Mouse (Mus musculus) liver, embryonic 16.5 days (tissue): ENCODE data around the gene Sh3rf1. TPM values are rescaled to one million over a fixed set of nuclear protein-coding genes. Genes with fewer than 3 reads are reported as not detected.
A peak's percentile ranks its signal among the peaks of the same experiment; 100 is the strongest.

Source experiments
- ATAC-seq: fragments of 200-750 bp; cut with Nextera tagmentation; 2 replicates; pipeline ENCODE4 v1.8.0; 2017; ENCODE audit warnings: low read depth, mild to moderate bottlenecking, moderate number of reproducible peaks, moderate library complexity
- H3K27ac ChIP-seq: fragments of 300-500 bp; sonication (generic); 2 replicates; pipeline ENCODE4 v1.5.1; 2014; ENCODE audit warnings: mild to moderate bottlenecking, low read length
- H3K27me3 ChIP-seq: fragments of 300-500 bp; sonication (generic); 2 replicates; pipeline ENCODE4 v1.6.1; 2014; ENCODE audit warnings: low read depth, low read length, mixed read lengths; ENCODE audit not compliant: control insufficient read depth, insufficient read depth
- H3K36me3 ChIP-seq: fragments of 300-500 bp; sonication (generic); 2 replicates; pipeline ENCODE4 v1.6.1; 2014; ENCODE audit warnings: mild to moderate bottlenecking; ENCODE audit not compliant: control insufficient read depth, insufficient read depth
- H3K4me1 ChIP-seq: fragments of 300-500 bp; sonication (generic); 2 replicates; pipeline ENCODE4 v1.6.1; 2014; ENCODE audit warnings: low read depth, low read length, mixed read lengths; ENCODE audit not compliant: control insufficient read depth
- H3K4me2 ChIP-seq: fragments of 300-500 bp; sonication (generic); 2 replicates; pipeline ENCODE4 v1.6.1; 2014; ENCODE audit warnings: low read depth, low read length, mixed read lengths
- H3K4me3 ChIP-seq: fragments of 300-500 bp; sonication (generic); 2 replicates; pipeline ENCODE4 v1.5.1; 2014; ENCODE audit warnings: low read depth, mild to moderate bottlenecking, low read length
- H3K9ac ChIP-seq: fragments of 300-500 bp; sonication (generic); 2 replicates; pipeline ENCODE4 v1.6.1; 2014; ENCODE audit warnings: low read depth, low read length
- H3K9me3 ChIP-seq: fragments of 300-500 bp; sonication (generic); replicated peaks from 2 replicates; pipeline ENCODE4 v1.6.1; 2016; ENCODE audit warnings: low read length; ENCODE audit not compliant: control insufficient read depth
- WGBS: fragments of 180-500 bp; shearing (Covaris S2); extraction: QIAGEN DNeasy Blood & Tissue Kit; methylation state at CpG from one replicate; pipeline ENCODE4 v1.1.7; 2014; ENCODE audit not compliant: insufficient replicate concordance; 5-methylcytosine and 5-hydroxymethylcytosine counted together
- polyA plus RNA-seq: library from polyadenylated mRNA; unstranded; fragments of >200 nt; fragmentation: Nextera tagmentation; extraction: Ambion mirVana; gene quantifications from 2 replicates; pipeline ENCODE4 v1.2.1, GENCODE M21; 2015

The Sh3rf1 gene
- polyA plus RNA-seq, 1 experiment from 2014 or later, result 1.5 TPM

DNA sequence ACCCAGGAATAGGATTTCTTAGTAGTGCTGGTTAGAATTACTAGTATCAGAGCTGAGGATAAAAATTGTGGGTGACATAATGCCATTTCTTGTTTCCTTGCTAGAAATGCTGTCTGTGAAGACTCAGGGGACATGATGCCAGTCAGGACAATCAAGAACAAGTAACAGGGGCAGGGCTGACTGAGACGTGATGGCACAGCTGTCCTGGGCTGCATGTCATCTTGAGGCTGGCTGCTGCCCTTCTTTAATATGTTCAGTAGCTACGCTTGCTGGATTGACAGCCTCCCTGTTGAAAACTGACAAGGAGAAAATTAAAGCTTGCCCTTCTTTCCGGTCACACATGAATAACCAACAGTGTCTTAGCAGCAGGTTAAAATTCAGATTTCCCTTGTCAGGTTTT lies 212.5 kb downstream of the Sh3rf1 start:
- 58% methylated on average over 3 of the region's 3 CpGs for WGBS
- ATAC-seq, result no peak

DNA sequence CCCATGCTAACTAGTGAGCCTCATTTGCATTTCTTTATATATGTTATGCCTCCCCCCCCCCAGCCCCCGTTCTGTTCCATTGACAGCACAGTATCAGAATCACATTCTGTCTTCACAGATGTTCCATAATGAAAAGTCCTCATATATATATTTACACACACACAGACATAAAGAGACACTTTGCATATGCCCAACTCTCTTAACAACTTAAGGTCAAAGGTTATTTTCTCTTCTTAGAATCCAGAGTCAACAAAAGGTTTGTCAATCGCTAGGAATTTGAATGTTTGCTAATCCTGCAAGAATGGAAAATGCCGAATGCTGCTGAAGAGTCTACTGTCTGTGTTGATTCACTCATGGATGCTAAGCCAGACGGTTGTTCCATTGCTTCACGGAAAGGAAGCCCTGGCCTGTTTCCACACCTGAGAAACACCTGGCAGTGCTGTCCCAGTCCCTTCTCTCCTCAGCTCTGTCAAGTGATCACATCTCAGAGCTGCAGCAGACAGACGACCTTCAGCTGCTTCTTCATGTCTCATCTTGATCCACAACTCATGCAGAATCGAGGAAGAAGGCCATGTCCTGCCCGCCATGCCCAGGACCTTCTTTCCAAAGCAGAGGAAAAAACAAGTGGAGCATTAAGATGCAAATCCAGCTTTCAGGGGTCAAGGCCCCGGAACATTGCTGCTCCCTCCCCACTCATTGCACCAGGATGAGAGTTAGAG lies 213.1 kb downstream of the Sh3rf1 start:
- H3K9me3 ChIP-seq, result no peaks in the 10 kb centered on the region
- no peak overlapping the region for H3K27ac ChIP-seq
- H3K4me2 ChIP-seq, result no peak overlapping the region
- H3K27me3 ChIP-seq, result no peaks in the 10 kb centered on the region
- H3K36me3 ChIP-seq, result no peaks in the 10 kb centered on the region
- no peak overlapping the region for H3K9ac ChIP-seq
- ATAC-seq, result peak; percentile 43; the same call in 1 of the 2 replicates
- H3K4me3 ChIP-seq, result no peak overlapping the region
- WGBS, result 51% methylated on average over 9 of the region's 9 CpGs
- no peaks in the 10 kb centered on the region; the same call in 1 of the 2 replicates for H3K4me1 ChIP-seq

More for the DNA sequence above, 212.5 kb downstream of the Sh3rf1 start:
- H3K27me3 ChIP-seq, result no peaks in the 10 kb centered on the region
- no peak overlapping the region for H3K9ac ChIP-seq
- H3K4me1 ChIP-seq, result no peaks in the 10 kb centered on the region; the same call in 1 of the 2 replicates
- no peak overlapping the region for H3K4me2 ChIP-seq
- no peak overlapping the region for H3K4me3 ChIP-seq
- H3K9me3 ChIP-seq, result no peaks in the 10 kb centered on the region
- no peaks in the 10 kb centered on the region for H3K36me3 ChIP-seq
- H3K27ac ChIP-seq, result no peak overlapping the region

DNA sequence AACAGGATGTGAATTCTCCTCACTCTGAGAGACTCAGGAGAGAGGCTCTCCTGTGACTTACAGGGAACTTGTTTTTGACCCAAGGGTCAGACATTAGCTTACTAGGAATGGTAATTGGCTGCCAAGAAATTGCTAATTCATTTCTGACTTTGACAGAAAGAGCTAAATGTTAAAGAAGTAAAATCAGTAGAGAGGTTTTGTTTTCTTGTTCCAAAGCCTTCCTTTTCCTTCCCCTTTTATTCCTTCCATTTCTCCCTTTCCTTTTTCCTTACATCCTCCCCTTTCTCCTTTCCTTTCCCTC lies 213.6 kb downstream of the Sh3rf1 start:
- Histone ChIP-seq H3K4me1 (no peaks in the 10 kb centered on the region; the same call in 1 of the 2 replicates), H3K27me3 (no peaks in the 10 kb centered on the region), H3K4me3 (no peak overlapping the region), H3K9me3 (no peaks in the 10 kb centered on the region), H3K4me2 (no peak overlapping the region), H3K27ac (no peak overlapping the region), H3K36me3 (no peaks in the 10 kb centered on the region), H3K9ac (no peak overlapping the region)
- ATAC-seq, result no peak

DNA sequence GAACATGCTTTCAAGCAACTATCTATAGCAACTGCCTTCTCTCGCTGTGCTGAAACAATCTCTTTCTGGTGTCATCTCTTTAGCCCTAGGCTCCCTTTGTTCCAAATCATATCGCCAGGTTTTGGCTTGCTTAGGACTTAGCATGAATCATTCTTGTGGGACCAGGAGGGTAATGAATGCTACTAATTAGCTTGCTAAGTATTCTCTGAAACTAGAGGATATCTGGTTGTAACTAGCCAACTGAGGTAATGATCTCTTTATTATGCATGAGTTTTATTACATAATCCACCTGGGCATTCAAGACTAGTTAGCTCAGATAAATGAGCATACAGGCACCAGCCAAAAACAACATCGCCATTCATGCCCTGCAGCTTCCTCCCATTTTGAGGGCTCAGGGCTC lies 219.3 kb downstream of the Sh3rf1 start:
- H3K27ac ChIP-seq, result no peak overlapping the region
- no peak overlapping the region for H3K4me3 ChIP-seq
- no peak overlapping the region for H3K9ac ChIP-seq
- WGBS, result 66% methylated on average over 3 of the region's 3 CpGs
- ATAC-seq, result no peak
- H3K9me3 ChIP-seq, result no peaks in the 10 kb centered on the region
- H3K4me2 ChIP-seq, result no peak overlapping the region
- H3K27me3 ChIP-seq, result no peaks in the 10 kb centered on the region
- H3K36me3 ChIP-seq, result no peaks in the 10 kb centered on the region
- no peaks in the 10 kb centered on the region for H3K4me1 ChIP-seq

DNA sequence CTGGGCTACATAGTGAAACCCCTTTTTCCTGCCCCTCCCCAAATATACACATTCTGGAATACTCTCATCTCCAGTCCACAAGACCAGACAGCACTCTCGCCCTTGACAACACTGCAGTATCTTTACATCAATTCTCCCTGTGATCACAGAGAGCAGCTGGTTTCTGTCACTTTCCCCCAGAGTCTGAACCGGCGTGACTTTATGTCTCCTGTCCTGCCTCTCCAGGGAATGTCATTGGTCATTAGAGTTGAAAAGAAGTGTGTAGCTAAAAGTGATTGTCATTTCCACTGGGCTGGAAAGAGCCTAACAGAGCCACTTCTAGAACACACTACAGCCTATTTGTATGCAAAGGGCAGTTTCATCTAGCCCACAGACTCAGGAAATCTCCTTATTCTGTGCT lies 220.7 kb downstream of the Sh3rf1 start:
- no peak for ATAC-seq
- H3K36me3 ChIP-seq, result no peaks in the 10 kb centered on the region

More for the DNA sequence above, 220.7 kb downstream of the Sh3rf1 start:
- no peaks in the 10 kb centered on the region for H3K27me3 ChIP-seq
- no peaks in the 10 kb centered on the region for H3K9me3 ChIP-seq
- no peak overlapping the region for H3K4me2 ChIP-seq
- no peak overlapping the region for H3K9ac ChIP-seq
- no peaks in the 10 kb centered on the region for H3K4me1 ChIP-seq
- WGBS, result 69% methylated on average over 3 of the region's 3 CpGs
- no peak overlapping the region for H3K27ac ChIP-seq
- no peak overlapping the region for H3K4me3 ChIP-seq

Other genes with a start within 250 kb of the Sh3rf1 start
- gene Clcn3, start 240.6 kb upstream of the Sh3rf1 start, polyA plus RNA-seq, result 39.4 and 41.2 TPM in 2 replicates
- 7.1 and 7.9 TPM in 2 replicates for gene Nek1, start 230.7 kb upstream of the Sh3rf1 start, polyA plus RNA-seq